Mouse (Mus musculus) heart, postnatal 4 days (tissue): ENCODE measurements around the gene Fads2. TPM values are rescaled to one million over a fixed set of nuclear protein-coding genes. Genes with fewer than 3 reads are reported as not detected.
A peak's percentile ranks its signal among the peaks of the same experiment; 100 is the strongest.

Source experiments
- DNase-seq: peaks from one replicate; pipeline ENCODE4 v3.0.0; 2021
- total RNA-seq, 2 experiments: library from RNA; stranded (reverse); gene quantifications; 2 replicates each; pipeline ENCODE4 v1.2.3; 2021

The Fads2 gene
- total RNA-seq, 2 experiments from 2014 or later = 15.9 to 17.0 TPM

- peak; percentile 73 for DNase-seq
Measured at GRCm38 (mm10) chr19:10013913-10014312, 87.6 kb downstream of the Fads2 start.

GRCm38 (mm10) chr19:10013348-10013747 is 88.2 kb downstream of the Fads2 start:
- DNase-seq = no peak

- peak; percentile 79 for DNase-seq
Measured at GRCm38 (mm10) chr19:10012827-10013278, 88.7 kb downstream of the Fads2 start.

Other genes starting within 250 kb of the Fads2 start
- 10 to 100 TPM; 66.8 to 68.2 TPM for gene Incenp, start 202.2 kb downstream of the Fads2 start, total RNA-seq
- 1,000 to 10,000 TPM; 1,376 to 1,487 TPM for gene Fth1, start 121.1 kb downstream of the Fads2 start, total RNA-seq
- not detected for gene Best1, start 100.1 kb downstream of the Fads2 start, total RNA-seq
- 10 to 100 TPM; 12.2 to 12.5 TPM for gene Rab3il1, start 100.1 kb downstream of the Fads2 start, total RNA-seq
- gene Fads3, start 60.2 kb downstream of the Fads2 start, total RNA-seq = 10 to 100 TPM; 55.6 to 55.7 TPM
- gene Fads1, start 81.1 kb upstream of the Fads2 start, total RNA-seq = 10 to 100 TPM; 52.4 to 54.5 TPM
- 100 to 1,000 TPM; 160 TPM for gene Tmem258, start 102.3 kb upstream of the Fads2 start, total RNA-seq
- gene Fen1, start 102.4 kb upstream of the Fads2 start, total RNA-seq = 10 to 100 TPM; 26.8 to 27.2 TPM
- 10 to 100 TPM in 1 of 2 experiments, 1 to 10 TPM in 1; 9.0 to 11.9 TPM for gene Myrf, start 139.0 kb upstream of the Fads2 start, total RNA-seq
- 1 to 10 TPM; 3.8 to 4.1 TPM for gene Dagla, start 203.1 kb upstream of the Fads2 start, total RNA-seq